Mouse (Mus musculus) heart, postnatal 10 days (tissue): Measurements from ENCODE around the gene Poc1a. TPM values are rescaled to one million over a fixed set of nuclear protein-coding genes. Genes with fewer than 3 reads are reported as not detected.

ENCODE experiments used
- DNase-seq, 2 experiments: peaks; one replicate each; pipeline ENCODE4 v3.0.0; 2021
- intact Hi-C: fragments of 180-260 bp; cut with DNase I; formaldehyde crosslinking; loops from one replicate; pipeline ENCODE4 v1.15.1; 2025
- total RNA-seq, 2 experiments: library from RNA; stranded (reverse); gene quantifications; 2 replicates each; pipeline ENCODE4 v1.2.3; 2021

The Poc1a gene
- 1 to 10 TPM; 6.4 to 7.2 TPM for total RNA-seq

GRCm38 (mm10) chr9:106280808-106281544, at the start of gene Poc1a:
Gene Poc1a (plus strand): TSS chr9:106281061.
- DNase-seq: peak; percentile 94 to 96
- intact Hi-C loops: loop anchor here (2.0 to 5.0 kb wide), 2 partner anchors 32 to 124 kb away; partner anchors contain the start of genes Alas1 and Glyctk

- DNase-seq: no peak
- intact Hi-C loops: loop anchor here (5.0 kb wide), 1 partner anchor 46 kb away; no protein-coding TSS in a partner anchor
Measured at GRCm38 (mm10) chr9:106231220-106231619, 49.6 kb upstream of the Poc1a start.

GRCm38 (mm10) chr9:106231816-106232215, 49.0 kb upstream of the Poc1a start:
- DNase-seq: no peak
- intact Hi-C loops: loop anchor here (5.0 kb wide), 1 partner anchor 45 kb away; no protein-coding TSS in a partner anchor

DNA sequence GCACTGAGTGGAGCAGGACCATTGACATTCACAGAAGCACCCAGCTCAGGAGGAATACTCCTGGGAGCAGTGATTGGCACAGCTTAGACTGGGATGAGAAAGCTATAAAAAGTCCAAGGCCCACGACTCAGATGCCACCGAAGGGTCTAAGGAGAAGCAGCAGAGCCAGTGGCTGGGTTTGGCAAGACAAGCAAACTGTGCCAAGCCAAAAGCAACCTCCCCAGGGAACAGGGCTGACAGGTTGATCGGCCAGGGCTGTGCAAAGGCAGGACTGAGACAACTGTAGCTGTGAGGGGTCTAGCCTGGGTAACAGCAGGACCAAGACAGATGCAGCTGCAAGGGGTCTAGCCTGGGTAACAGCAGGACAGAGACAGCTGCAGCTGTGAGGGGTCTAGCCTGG, 47.9 kb upstream of the Poc1a start:
- no peak for DNase-seq
- intact Hi-C loops: loop anchor here (5.0 kb wide), 1 partner anchor 44 kb away; no protein-coding TSS in a partner anchor

GRCm38 (mm10) chr9:106233953-106234352, 46.9 kb upstream of the Poc1a start:
- intact Hi-C loops: loop anchor here (5.0 kb wide), 1 partner anchor 43 kb away; no protein-coding TSS in a partner anchor
- no peak for DNase-seq

- peak; percentile 63 to 64 for DNase-seq
- intact Hi-C loops: no loop called here
Measured at GRCm38 (mm10) chr9:106235194-106235830, 45.5 kb upstream of the Poc1a start.

DNA sequence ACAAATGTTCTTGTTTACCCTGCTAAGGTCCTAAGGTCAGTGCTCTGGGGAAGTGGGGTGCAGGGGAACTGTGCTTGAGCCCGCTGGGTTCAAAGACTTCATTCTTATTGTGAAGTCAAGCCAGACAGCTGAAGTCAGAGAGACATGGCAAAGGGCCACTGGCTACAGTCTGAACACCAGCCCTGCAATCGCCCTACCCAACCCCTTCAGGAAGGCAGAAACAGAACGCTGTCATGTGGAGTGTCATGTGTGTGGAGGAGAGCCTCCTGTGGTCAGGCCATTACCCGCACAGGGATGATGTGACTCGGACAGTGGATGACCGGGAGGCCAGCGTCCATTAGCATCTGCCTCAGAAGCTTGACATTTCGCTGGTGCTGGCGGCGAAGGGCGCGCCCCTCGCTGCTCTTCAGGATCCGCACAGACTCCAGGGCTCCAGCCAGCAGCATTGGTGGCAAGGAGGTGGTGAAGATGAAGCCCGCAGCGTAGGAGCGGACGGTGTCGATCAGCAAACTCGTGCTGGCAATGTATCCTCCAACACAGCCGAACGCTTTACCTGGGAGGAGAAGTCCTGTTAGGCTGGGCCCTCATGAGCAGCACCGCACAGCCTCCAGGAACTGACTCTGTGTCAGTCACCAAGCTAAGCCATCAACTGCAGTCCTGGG, 44.6 kb upstream of the Poc1a start:
- intact Hi-C loops: no loop called here
- DNase-seq: no peak

- intact Hi-C loops: no loop called here
Measured at GRCm38 (mm10) chr9:106236818-106237211, 44.0 kb upstream of the Poc1a start.

DNA sequence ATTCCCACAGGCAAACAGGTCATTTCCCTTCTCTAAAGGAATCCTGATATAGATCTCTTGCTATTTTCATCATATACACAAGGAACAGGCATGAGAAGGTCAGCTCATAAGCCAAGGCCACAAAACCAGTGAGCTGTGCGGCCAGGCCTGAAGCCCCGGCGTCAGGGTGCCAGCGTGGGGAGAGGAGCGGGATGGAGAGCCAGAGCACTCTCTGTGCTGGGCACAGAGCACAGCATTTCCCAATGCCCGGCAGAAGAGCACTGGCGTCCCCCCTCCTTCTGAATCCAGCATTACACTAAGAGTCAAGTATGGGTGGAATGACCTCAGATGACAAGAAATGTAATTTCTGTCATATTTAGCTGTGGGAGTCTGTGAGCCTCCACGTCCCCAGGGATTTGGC, 43.5 kb upstream of the Poc1a start:
- intact Hi-C loops: no loop called here
- no peak for DNase-seq

More at GRCm38 (mm10) chr9:106236818-106237211, 44.0 kb upstream of the Poc1a start:
- DNase-seq: no peak

DNA sequence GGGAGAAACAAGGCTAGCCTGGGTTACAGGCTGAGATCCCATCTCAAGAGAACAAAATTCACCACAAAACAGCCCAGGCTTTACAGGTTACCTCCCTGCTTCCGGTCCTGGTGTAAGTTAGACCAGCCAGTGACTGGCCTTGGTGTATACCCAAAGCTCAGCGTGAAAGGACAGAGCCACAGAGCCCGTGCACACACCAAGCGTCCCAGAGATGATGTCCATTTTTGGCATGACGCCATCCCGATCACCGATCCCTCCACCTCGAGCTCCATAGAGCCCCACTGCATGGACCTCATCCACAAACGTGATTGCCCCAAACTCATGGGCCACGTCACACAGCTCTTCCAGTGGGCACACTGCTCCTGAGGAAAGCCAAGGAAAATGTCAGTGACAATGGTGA, 43.0 kb upstream of the Poc1a start:
- no peak for DNase-seq
- intact Hi-C loops: no loop called here

DNA sequence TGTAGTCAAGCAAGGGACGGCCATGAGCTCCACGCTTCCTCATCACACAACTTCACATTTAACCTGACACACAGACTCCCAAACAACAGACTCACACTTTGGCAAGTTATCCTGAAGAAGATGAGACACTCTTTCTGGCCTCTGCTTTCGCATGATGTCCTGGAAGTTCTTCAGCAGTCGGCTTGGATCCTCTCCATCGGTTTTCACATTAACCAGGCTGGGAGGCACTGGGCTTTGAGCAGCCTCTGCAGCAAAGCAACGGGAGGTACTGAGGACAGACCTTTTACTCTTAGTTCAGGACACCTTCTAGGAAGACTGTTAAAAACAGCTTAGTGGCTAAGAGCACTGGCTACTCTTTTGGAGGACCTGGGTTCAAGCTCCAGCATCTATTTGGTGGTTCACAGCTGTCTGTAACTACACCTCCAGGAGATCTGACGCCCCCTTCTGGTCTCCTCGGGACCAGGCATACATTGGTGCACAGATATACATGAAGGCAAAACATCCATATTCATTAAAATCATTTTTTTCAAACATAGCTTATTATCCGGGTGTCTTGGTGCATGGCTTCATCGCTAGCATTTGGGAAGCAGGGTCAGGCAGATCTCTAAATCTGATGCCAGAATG, 39.2 kb upstream of the Poc1a start:
- no peak for DNase-seq

DNA sequence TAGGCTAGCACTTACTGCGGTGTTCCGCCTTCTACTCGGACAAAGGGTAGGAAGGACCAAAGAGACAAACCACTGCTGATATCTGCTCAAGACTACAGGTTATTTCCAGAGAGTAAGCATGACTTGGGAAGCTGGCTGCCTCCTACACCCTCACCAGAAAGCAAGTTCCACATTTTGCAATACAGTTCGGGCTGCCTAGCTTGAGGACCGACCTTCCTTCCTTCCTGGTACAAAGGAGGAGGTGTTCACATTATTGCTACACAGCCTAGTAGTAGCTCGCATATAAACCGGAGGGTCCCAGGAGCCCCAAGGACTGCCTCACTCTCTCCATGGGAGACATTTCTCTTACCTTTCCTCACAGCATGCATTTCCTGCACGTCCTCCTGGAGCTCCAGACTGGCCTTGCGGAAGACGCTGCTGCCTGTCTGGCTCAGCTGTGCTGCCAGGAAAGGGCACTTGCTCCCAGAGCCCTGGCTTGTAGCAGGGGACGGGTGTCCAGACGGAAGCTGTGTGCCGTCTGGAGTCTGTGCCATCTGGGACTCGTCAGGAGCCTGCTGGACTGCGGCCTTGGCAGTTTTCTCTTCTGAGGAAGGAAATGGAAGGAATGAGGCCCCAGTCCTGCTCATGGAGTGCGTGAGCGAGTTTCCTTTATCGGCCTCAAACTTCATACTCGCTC, 37.9 kb upstream of the Poc1a start:
- peak in 1 of 2 experiments; percentile 58 for DNase-seq
- intact Hi-C loops: no loop called here

More for the DNA sequence above, 39.2 kb upstream of the Poc1a start:
- intact Hi-C loops: no loop called here

DNA sequence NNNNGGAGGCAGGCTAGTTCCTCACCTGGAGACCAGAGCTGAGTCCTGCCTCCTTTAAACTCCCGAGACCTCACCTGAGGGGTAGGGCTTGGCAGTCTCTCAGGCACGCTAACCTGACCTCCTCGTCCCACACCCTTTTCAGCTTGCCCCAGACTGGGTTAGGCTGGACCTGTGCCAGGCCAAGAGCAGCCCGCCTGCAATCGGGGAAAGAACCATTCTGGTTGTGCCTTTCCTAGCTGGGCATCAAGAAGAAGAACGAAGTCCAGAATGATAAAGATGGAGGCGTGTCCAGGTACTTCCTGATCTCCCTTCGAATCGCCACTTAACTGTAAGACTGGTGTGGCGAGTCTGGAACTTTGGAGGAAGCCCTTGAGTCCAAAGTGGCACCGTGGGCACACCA, 31.3 kb upstream of the Poc1a start:
- intact Hi-C loops: loop anchor here (2.0 kb wide), 1 partner anchor 31 kb away; the partner anchor contains the start of gene Poc1a
- DNase-seq: no peak

GRCm38 (mm10) chr9:106250245-106250644, 30.6 kb upstream of the Poc1a start:
- intact Hi-C loops: no loop called here
- peak in 1 of 2 experiments; percentile 53 for DNase-seq

- intact Hi-C loops: no loop called here
- DNase-seq: no peak
Measured at GRCm38 (mm10) chr9:106251066-106251465, 29.8 kb upstream of the Poc1a start.

- intact Hi-C loops: no loop called here
- no peak for DNase-seq
Measured at GRCm38 (mm10) chr9:106254001-106254400, 26.9 kb upstream of the Poc1a start.

DNA sequence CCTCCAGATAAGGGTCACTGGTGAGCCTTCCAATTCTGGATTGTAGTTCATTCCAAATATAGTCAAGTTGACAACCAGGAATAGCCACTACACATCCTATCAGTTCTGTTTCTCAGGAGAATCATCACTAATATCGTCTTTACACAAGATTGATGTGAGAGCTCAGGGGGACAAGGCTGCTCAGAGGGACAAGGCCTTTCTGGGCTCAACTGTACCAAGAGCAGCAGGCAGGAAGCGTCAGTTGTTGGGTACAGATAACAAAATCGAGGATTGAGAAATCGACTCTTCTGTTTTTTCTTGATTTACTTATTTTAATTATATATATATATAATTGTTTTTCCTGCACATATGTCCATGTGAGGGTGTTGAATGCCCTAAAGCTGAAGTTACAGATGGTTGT, 22.4 kb upstream of the Poc1a start:
- intact Hi-C loops: no loop called here
- no peak for DNase-seq

DNA sequence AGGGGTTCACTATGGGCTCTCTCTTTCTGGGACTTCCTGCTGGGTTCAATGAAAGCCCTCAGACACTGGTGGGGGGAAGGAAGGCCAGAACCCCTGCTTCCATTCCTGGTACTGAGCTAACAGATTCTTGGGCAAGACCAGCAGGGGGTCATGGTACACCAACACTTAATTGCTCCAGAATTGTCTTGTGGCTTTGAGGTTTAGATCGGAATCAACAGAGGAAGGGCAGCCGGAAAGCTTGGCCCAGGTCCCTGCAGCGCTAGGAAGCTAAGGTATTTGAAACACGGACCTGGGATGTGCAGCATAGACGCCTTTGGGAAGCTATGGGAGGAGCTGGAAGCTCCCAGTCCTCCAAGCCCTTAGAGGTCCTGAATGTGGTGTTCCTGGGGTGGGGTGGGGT, 21.9 kb upstream of the Poc1a start:
- no peak for DNase-seq
- intact Hi-C loops: no loop called here

DNA sequence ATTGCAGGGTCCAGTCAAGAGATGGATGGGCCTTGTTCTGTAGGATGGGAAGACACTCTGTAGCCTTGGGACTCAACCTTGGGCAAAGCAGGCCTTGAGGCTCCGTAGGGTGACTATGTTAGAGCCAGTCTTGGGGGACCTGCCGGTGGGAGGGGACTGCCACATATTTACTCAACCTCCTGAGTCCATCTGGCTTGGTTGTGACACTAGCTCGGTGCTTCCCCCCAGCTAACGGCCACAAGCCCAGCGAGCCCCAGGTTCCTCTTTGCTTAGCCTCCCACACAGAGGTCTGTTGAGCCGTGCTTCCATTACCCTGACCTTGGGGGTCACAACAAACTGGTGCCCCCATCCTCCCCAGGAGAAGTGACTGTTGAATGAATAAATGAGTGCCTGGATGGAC, 19.8 kb upstream of the Poc1a start:
- no peak for DNase-seq
- intact Hi-C loops: no loop called here

DNA sequence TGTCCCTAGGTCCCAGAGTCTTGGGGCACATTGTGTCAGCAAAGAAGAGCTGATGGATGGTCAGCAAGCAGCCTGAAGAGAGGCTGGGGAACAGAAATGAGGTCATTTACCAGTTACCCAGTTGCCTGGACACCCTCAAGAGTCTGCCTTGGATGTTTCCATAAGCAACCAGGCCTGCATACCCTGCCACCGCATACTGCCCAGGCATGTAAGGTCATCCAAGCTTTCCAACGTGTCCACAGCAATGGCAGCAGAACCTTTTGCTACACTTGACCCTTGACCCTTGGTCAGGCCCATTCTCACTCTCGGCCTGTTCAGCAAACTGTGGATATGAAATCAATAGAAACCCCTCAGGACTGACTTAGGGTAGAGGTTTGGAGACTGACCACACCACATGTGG, 19.4 kb upstream of the Poc1a start:
- intact Hi-C loops: no loop called here
- DNase-seq: no peak
